Mouse (Mus musculus) brain, embryonic 18.5 days (tissue): Measurements from ENCODE around the gene Itgb3bp.

Experiments
- DNase-seq: peaks from one replicate; pipeline ENCODE4 v3.0.0-alpha.2; 2012; ENCODE audit warnings: low read depth, low spot score

Gene Itgb3bp

GRCm38 (mm10) chr4:99934859-99935258 is 5.2 kb upstream of the Itgb3bp start:
- no peak for DNase-seq

GRCm38 (mm10) chr4:99931807-99932206 is 2.2 kb upstream of the Itgb3bp start:
- no peak for DNase-seq

GRCm38 (mm10) chr4:99931240-99931580 is 1.6 kb upstream of the Itgb3bp start:
- DNase-seq, result no peak

GRCm38 (mm10) chr4:99930518-99931239 is 1.1 kb upstream of the Itgb3bp start:
- DNase-seq, result no peak

GRCm38 (mm10) chr4:99929149-99929612 is 432 bp downstream of the Itgb3bp start, which contains the start of gene Pgm1:
Gene Pgm1, plus strand, starts transcription at chr4:99929414.
- DNase-seq, result peak; percentile 22

- DNase-seq, result no peak
These were observed 1.1 kb downstream of the Itgb3bp start for GRCm38 (mm10) chr4:99928521-99928920.

- no peak for DNase-seq
These were observed 3.2 kb downstream of the Itgb3bp start for GRCm38 (mm10) chr4:99926380-99926779.

GRCm38 (mm10) chr4:99913894-99914451 is 15.6 kb downstream of the Itgb3bp start:
- no peak for DNase-seq

- no peak for DNase-seq
These were observed 47.2 kb downstream of the Itgb3bp start for GRCm38 (mm10) chr4:99882405-99882804.

- no peak for DNase-seq
These were observed 47.7 kb downstream of the Itgb3bp start for GRCm38 (mm10) chr4:99881882-99882281.

GRCm38 (mm10) chr4:99829094-99830073 is 100.2 kb downstream of the Itgb3bp start, which contains the start of gene Efcab7:
Gene Efcab7, plus strand, starts transcription at chr4:99829198.
- DNase-seq, result peak; percentile 82

- DNase-seq, result no peak
These were observed 100.9 kb downstream of the Itgb3bp start for GRCm38 (mm10) chr4:99828739-99829093.

GRCm38 (mm10) chr4:99828337-99828736 is 101.3 kb downstream of the Itgb3bp start:
- DNase-seq, result no peak

GRCm38 (mm10) chr4:99816697-99817460 is 112.7 kb downstream of the Itgb3bp start:
- DNase-seq, result no peak

GRCm38 (mm10) chr4:99792365-99792764 is 137.2 kb downstream of the Itgb3bp start:
- DNase-seq, result no peak

GRCm38 (mm10) chr4:99773041-99773440 is 156.6 kb downstream of the Itgb3bp start:
- no peak for DNase-seq

GRCm38 (mm10) chr4:99770555-99770954 is 159.1 kb downstream of the Itgb3bp start:
- no peak for DNase-seq

GRCm38 (mm10) chr4:99766753-99767152 is 162.9 kb downstream of the Itgb3bp start:
- DNase-seq, result no peak

- no peak for DNase-seq
These were observed 163.3 kb downstream of the Itgb3bp start for GRCm38 (mm10) chr4:99766303-99766702.

GRCm38 (mm10) chr4:99752426-99752825 is 177.2 kb downstream of the Itgb3bp start:
- DNase-seq, result no peak

- DNase-seq, result no peak
These were observed 189.8 kb downstream of the Itgb3bp start for GRCm38 (mm10) chr4:99739836-99740235.
